Mouse (Mus musculus): Measurements from ENCODE around the gene Rnd2.
"Not testable (repeated sequence)": the region's sequence is repeated elsewhere in the genome, so short reads cannot be mapped to it uniquely, and the experiment has no call there.

Gene Rnd2

DNA sequence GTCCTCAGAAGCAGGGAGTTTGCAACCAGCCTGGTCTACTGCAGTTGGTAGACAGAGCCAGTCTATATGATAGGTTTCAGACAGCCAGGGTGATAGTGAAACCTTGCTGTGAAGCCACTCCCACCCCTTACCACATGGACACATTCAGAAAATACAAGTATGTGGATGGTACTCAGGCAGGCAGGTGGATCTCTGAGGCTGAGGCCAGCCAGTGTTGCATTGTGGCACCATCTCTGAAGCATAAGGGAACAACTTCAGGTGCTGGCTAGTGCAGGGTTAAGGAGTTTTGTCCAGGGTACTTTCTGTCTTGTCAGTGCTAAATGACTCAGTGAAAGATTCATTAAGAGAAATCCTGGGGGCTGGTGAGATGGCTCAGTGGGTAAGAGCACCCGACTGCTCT lies 18.5 kb upstream of the Rnd2 start:
- intact Hi-C loops (cut with DNase I): no loop called here

DNA sequence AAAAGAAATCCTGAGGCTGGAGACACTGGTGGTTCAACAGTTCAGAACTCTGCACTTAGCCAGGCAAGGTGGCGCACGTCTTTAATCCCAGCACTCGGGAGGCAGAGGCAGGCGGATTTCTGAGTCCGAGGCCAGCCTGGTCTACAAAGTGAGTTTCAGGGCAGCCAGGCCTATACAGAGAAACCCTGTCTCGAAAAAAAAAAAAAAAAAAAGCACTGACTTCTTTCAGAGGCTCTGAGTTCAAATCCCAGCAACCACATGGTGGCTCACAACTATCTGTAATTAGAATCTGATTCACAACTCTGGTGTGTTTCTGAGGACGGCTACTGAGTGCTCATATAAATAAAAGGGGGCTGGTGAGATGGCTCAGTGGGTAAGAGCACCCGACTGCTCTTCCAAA lies 17.9 kb upstream of the Rnd2 start:
- intact Hi-C loops (cut with DNase I): not testable (repeated sequence)

DNA sequence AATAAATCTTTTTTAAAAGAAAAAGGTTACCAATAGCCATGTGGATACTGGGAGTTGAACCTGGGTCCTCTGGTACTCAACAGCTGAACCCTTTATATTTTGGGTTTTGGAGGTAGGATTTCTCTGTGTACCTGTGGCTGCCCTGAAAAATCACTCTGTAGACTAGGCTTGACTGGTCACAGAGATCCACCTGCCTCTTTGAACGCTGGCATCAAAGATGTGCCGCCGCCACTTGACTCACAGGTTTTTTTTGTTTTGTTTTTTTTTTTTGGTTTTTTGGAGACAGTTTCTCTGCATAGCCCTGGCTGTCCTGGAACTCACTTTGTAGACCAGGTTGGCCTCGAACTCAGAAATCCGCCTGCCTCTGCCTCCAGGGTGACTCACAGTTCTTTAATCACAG lies 17.0 kb upstream of the Rnd2 start:
- intact Hi-C loops (cut with DNase I): no loop called here

GRCm38 (mm10) chr11:101448274-101448746 lies 16.5 kb upstream of the Rnd2 start, which contains the start of gene Ifi35:
Gene Ifi35, plus strand, starts transcription at chr11:101448407.
- intact Hi-C loops (cut with DNase I): no loop called here

GRCm38 (mm10) chr11:101448899-101449298 lies 15.9 kb upstream of the Rnd2 start:
- intact Hi-C loops (cut with DNase I): no loop called here

DNA sequence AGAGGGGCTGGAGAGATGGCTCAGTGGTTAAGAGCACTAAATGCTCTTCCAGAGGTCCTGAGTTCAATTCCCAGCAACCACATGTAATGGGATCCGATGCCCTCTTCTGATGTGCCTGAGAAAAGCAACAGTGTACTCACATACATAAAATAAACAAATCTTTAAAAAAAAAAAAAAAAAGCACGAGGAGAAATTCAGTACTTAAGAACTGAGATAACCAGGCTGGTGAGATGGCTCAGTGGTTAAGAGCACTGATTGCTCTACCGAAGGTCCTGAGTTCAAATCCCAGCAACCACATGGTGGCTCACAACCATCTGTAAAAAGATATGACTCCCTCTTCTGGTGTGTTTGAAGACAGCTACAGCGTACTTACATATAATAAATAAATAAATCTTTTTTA lies 15.2 kb upstream of the Rnd2 start:
- intact Hi-C loops (cut with DNase I): not testable (repeated sequence)

DNA sequence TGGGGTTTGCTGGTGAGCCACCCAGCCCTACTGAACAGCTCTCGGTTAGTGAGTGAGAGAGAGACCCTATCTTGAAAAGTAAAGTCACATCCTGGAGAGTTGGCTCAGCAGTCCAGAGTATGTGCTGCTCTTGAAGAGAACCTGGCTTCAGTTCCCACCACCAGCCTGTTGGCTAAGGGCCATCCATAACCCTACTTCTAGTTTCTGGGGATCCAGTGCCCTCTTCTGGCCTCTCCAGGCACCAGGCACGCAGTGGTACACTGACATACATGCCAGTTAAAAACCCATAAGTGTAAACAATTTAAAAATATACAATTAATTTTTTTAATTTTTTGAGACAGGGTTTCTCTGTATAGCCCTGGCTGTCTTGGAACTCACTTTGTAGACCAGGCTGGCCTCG lies 14.4 kb upstream of the Rnd2 start:
- intact Hi-C loops (cut with DNase I): no loop called here

GRCm38 (mm10) chr11:101451536-101451935 lies 13.3 kb upstream of the Rnd2 start:
- intact Hi-C loops (cut with DNase I): no loop called here

DNA sequence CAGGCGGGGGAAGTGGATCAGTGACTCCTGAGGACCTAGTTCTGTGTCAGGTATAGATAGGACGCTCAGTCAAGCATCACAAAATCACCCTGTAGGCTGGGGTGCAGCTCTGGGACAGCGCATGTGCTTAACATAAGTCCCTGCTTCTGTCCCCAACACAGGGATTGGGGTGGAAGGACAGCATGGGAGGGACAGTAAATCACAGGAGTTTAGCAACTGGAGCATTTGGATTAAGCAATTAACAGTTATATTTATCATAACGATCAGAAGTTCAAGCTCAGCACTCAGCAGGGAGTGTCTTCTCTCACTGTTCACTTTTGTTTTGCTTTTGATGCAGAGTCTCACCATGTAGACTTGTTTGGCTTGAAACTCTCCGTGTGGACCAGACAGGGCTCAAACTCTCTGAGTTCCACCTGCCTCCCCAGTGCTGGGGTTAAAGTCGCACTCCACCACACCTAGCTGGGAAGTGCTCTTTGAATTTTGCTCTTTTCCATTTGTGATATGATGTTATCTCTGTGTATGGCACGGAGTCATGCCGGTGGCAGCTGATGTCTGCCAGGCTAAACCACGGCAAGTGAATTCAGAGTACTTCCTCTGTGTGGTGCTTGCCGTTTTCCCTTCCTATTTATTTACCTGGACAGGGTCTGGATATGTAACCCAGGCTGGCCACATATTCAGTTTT lies 12.6 kb upstream of the Rnd2 start:
- intact Hi-C loops (cut with DNase I): no loop called here

DNA sequence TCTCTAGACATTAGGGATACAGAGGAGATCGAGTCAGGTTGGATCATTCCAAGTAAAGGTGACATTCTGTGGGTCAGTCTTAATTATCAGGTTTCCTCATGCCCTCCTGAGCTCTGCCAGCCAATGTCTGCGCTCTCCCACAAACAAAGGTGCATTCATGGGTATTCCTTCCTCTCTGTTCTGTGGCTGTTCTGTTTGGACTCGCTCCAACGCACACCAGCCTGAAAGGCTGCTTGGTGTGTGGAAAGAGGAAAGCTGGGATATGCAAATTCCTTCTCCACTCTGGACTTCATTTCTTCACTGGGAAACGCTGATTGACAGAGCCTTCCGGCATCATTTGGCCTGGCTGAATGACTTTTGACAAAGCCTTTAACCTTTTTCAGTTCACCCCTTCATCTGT lies 10.1 kb upstream of the Rnd2 start:
- intact Hi-C loops (cut with DNase I): no loop called here

DNA sequence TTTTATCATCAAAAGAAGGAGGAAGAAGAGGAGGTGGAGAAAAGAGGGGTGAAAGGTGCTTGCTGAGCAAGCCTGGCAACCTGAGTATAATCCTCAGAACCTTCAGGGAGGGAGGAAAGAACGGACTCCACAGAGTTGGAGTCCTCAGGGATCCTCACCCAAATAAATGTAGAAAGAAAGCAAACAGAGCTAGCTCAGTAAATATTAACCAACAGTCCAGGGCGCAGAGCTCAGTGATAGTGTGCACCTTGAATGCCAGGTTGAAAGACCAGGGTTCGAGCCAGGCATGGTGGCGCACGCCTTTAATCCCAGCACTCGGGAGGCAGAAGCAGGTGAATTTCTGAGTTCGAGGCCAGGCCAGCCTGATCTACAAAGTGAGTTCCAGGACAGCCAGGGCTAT lies 9.2 kb upstream of the Rnd2 start:
- intact Hi-C loops (cut with DNase I): no loop called here

- intact Hi-C loops (cut with DNase I): no loop called here
Observed at GRCm38 (mm10) chr11:101457631-101458030, 7.2 kb upstream of the Rnd2 start.

DNA sequence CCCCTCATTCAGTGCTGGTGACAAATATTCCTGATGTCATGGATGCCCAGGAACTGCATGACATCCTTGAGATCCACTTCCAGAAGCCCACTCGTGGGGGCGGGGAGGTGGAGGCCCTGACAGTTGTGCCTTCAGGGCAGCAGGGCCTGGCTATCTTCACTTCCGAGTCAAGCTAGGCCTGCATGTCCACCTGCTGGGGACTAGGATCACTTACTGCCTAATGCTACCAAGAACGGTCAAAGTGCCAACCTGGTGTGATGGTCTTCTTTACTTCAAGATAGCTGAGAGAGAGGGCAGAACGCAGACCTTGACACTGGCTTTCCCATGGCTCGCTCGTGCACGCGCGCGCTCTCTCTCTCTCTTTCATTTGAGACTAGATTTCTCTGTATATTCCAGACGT lies 6.6 kb upstream of the Rnd2 start:
- intact Hi-C loops (cut with DNase I): no loop called here

DNA sequence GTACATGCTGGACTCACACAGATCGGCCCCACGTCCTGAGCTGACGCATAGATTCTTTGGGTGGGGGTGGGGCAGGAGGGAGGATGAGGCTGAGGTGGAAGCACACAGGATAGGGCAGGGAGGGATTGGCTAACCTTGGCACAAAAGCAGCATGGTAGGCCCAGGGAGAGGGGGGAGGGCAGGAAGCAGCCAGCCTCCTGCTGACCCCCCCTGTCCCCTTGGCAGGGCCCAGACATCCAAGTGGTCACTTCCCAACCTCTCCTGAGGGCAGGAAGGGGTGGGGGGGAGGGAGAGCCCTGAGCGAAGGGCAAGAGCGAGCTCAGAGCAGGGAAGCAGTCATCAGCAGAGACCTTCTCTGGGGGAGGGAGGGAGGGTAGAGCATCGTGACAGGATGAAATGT lies 5.1 kb upstream of the Rnd2 start:
- intact Hi-C loops (cut with DNase I): no loop called here

- intact Hi-C loops (cut with DNase I): no loop called here
Observed at GRCm38 (mm10) chr11:101460321-101460720, 4.5 kb upstream of the Rnd2 start.

- intact Hi-C loops (cut with DNase I): no loop called here
Observed at GRCm38 (mm10) chr11:101462141-101462540, 2.7 kb upstream of the Rnd2 start.

DNA sequence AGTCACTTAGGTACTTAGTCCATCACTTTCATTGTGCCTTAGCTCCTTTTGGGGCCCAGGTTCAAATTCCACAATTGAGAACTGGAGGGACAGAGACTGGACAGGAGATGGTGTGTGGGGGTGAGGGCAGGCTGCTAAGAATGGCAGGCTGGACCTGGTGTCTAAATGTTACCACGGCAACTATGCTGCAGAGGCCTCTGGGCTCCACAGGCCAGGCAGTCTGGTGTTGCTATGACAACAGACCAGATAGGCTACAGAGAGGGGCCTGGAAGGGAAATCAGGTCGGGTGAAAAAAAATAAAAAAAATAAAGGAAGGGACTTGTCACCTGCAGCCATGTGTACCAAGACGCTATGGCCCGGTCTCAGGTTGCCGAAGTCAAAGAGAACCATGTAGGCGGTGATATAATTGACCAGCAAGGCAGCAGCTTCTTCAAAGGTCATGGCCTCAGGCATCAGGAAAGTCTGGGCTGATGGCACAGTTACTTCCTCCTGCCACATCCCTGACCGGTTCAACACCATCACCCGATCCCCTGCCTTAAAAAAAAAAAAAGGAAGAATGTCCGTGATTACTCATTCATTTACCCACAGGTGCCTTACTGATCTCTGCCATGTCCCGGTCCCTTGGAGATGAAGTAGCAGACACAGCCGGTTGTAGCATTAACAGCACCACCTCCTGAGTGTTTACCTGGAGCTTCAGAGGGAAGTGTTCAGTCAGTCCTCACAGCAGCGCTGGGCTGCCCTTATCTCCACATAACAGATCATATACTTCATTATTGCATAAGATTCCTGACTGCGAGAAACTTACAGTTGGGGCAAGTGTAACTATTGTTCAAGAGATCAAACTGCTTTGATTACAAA lies 2.0 kb upstream of the Rnd2 start:
- intact Hi-C loops (cut with DNase I): no loop called here

DNA sequence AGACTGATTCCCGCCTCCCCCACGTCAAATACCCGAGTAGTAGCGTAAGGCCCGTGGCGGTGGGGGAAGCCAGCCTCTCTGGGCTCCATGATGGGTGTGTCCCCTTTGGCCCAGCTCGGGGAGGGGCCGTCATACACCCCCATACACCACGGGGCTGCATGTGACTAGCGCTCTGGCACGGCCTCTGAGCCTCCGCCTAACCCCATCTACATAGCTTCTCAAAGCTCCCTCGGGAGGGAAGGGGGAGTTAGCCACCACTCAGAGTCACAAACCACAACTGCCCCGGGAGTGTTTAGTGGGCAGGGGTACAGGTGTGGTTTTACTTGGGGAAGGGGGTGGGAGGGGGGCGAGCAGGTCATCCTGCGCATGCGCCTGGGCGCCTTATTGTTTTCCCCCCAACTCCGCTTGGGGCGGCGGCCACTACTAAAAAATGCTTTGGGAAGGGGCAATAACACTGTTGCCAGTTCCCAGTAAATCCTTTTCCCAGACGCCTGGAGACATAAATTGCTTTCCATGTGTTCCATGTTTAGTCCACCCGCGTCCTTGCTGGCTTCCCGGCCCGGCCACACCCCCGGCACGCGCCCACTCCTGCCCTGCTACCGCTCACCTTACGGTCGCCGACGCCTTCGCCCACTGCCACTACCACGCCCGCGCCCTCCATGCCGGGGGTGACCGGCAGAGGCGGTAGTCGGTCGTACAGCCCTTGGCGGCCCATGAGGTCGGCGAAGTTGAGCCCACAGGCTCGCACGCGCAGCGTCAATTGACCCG lies 486 bp downstream of the Rnd2 start:
- intact Hi-C loops (cut with DNase I): loop anchor here (5.0 kb wide), 1 partner anchor 82 kb away; no protein-coding TSS in a partner anchor

DNA sequence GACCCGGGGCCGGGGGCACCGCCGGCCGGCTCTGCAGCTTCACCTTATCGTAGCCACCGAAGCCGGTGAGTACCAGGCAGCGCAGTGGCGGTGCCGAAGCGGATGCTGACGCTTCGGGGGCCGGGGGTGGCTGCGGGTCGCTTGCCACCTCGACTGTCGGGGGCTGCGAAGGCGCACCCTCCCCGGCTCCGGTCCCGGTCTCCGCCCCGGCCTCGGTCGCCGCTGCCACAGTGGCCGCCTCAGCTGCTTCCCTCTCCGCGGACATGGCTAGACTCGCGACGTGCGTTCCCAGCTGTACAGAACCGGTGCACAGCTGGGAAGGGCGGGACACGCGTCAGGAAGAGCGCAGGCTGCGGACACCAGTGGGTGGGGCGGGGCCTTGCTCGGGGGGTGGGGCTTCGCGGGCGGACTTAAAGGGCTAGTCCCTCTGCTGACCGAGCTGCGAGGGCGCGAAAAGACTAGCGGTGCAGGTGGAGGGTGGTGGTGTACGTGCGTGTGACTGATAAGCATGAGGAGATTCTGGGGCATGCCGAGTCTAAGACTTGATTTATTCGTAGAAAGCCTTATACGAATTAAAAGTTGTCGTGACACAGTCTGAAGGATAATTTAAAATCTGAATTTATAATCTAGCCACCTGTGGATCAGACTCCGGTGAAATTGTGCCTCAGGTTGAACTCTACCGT lies 1.2 kb downstream of the Rnd2 start, which contains the start of gene Vat1:
Gene Vat1 (minus strand): TSS at position 362 of the 683 bp plus-strand sequence.
- intact Hi-C loops (cut with DNase I): loop anchor here (5.0 kb wide), 1 partner anchor 81 kb away; no protein-coding TSS in a partner anchor

- intact Hi-C loops (cut with DNase I): loop anchor here (5.0 kb wide), 1 partner anchor 81 kb away; no protein-coding TSS in a partner anchor
Observed at GRCm38 (mm10) chr11:101466552-101466950, 1.8 kb downstream of the Rnd2 start.
